Mouse (Mus musculus): ENCODE measurements around the gene Banp. TPM values are rescaled to one million over a fixed set of nuclear protein-coding genes. Genes with fewer than 3 reads are reported as not detected.

Banp gene
- polyA plus RNA-seq, 1 experiment from 2014 or later: 53.4 TPM

DNA sequence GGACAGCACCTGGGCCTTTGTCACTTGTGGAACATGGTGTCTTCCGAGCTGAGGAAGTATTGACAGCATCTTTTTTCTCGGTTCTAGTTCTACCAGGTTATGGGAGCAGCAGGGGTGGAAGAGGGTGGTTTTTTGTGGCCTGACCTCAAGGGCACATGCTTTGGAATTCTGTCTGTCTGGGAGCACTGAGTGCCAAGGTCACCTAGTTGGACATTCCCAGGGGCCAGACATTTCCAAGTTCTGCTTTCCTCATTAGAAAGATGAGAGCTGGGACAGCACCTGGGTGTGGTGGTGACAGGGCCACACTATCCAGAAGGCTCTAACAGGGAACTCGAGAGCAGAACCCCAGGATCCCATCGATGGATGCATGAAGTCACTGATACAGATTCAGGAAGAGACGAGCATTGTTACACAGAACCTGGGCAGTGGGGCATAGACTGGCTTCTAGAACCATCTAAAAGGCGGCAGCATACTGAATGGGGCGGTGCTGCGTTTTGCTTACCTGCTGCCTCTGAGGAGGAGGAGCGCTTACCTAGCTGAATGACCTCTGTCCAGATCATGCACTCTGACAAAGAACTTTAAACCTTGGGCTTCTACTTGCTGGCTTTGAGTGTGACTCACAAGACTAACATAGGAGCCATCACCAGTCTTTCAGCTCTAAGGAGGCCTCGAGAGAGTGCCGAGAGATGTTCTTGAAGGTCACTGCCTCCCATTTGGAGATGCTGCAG lies 31.4 kb downstream of the Banp start:
- no peak overlapping the region for H3K27ac ChIP-seq (ENCODE audit: low read depth, low read length)
- WGBS: 92% methylated on average over 11 of the region's 11 CpGs
- H3K36me3 ChIP-seq (ENCODE audit: control insufficient read depth, insufficient read depth, low read length): peaks cover 8% of the 10 kb centered on the region; the same call in 1 of the 2 replicates
- no peak for DNase-seq (ENCODE audit: low spot score, missing footprints)
- H3K9ac ChIP-seq (ENCODE audit: low read length): no peak overlapping the region
- H3K4me1 ChIP-seq (ENCODE audit: control insufficient read depth, insufficient read depth, low read length): no peaks in the 10 kb centered on the region
- ATAC-seq (ENCODE audit: low FRiP score): no peak
- no peak overlapping the region for H3K4me3 ChIP-seq (ENCODE audit: low read depth, low read length)
- H3K4me2 ChIP-seq: no peak overlapping the region
- no peaks in the 10 kb centered on the region for H3K27me3 ChIP-seq (ENCODE audit: control insufficient read depth, insufficient read depth, low read length)
- H3K9me3 ChIP-seq (ENCODE audit: control insufficient read depth, low read length): no peaks in the 10 kb centered on the region

- DNase-seq (ENCODE audit: low spot score, missing footprints) (no peak), ATAC-seq (ENCODE audit: low FRiP score) (no peak)
- no peak overlapping the region for H3K9ac ChIP-seq (ENCODE audit: low read length)
- H3K4me1 ChIP-seq (ENCODE audit: control insufficient read depth, insufficient read depth, low read length): no peaks in the 10 kb centered on the region
- H3K27me3 ChIP-seq (ENCODE audit: control insufficient read depth, insufficient read depth, low read length): no peaks in the 10 kb centered on the region
- WGBS: 93% methylated on average over 7 of the region's 7 CpGs
- H3K4me3 ChIP-seq (ENCODE audit: low read depth, low read length): no peak overlapping the region
- H3K36me3 ChIP-seq (ENCODE audit: control insufficient read depth, insufficient read depth, low read length): peaks cover 5% of the 10 kb centered on the region; the same call in 1 of the 2 replicates
- H3K27ac ChIP-seq (ENCODE audit: low read depth, low read length): no peak overlapping the region
- H3K4me2 ChIP-seq: no peak overlapping the region
- H3K9me3 ChIP-seq (ENCODE audit: control insufficient read depth, low read length): no peaks in the 10 kb centered on the region
These were observed 32.0 kb downstream of the Banp start for GRCm38 (mm10) chr8:121981520-121981895.

DNA sequence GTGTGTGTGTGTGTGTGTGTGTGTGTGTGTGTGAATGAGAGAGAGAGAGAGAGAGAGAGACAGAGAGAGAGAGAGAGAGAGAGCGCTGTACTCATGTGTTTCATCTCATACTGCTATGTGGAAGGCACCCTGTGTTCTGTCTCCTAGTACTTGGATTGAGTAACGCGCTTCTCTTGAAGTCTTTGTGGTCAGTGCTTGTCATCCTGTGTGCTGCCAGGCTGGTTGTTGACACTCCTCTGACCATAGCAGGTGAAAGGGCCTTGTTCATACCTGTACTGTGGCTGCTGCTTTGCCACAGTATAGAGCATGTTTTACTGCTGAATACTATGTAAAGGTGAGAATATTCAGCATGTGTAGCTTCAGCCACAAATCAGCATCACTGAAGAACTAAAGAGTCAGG lies 36.1 kb downstream of the Banp start:
- Histone ChIP-seq H3K9ac (ENCODE audit: low read length) (no peak overlapping the region), H3K4me1 (ENCODE audit: control insufficient read depth, insufficient read depth, low read length) (no peaks in the 10 kb centered on the region), H3K4me3 (ENCODE audit: low read depth, low read length) (no peak overlapping the region), H3K27me3 (ENCODE audit: control insufficient read depth, insufficient read depth, low read length) (no peaks in the 10 kb centered on the region), H3K9me3 (ENCODE audit: control insufficient read depth, low read length) (no peaks in the 10 kb centered on the region), H3K36me3 (ENCODE audit: control insufficient read depth, insufficient read depth, low read length) (peaks cover 2% of the 10 kb centered on the region; the same call in 1 of the 2 replicates), H3K4me2 (no peak overlapping the region), H3K27ac (ENCODE audit: low read depth, low read length) (no peak overlapping the region)
- ATAC-seq (ENCODE audit: low FRiP score) (no peak), DNase-seq (ENCODE audit: low spot score, missing footprints) (no peak)
- WGBS: 100% methylated on average over 3 of the region's 3 CpGs

DNA sequence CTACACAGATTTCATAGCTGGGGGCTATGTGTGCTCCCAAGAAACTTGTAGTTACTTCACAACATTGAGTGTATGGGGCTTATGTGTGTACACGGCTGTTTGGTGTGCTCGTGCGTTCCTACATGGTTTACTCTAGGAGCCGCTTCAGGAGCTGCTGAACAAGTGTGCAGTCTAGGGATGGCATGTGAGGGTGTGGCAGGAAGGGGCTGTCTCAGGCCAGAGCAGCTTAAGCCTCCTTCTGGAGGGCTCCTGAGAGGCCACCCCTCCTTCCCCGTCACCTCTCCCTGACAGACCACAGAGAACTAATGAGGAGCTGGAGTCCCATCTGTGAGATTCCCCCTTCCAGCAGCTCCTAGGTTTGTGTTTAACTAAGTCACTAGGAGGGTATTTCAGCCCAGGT lies 38.3 kb downstream of the Banp start:
- Histone ChIP-seq H3K4me3 (ENCODE audit: low read depth, low read length) (no peak overlapping the region), H3K9me3 (ENCODE audit: control insufficient read depth, low read length) (no peaks in the 10 kb centered on the region), H3K27ac (ENCODE audit: low read depth, low read length) (no peak overlapping the region), H3K27me3 (ENCODE audit: control insufficient read depth, insufficient read depth, low read length) (no peaks in the 10 kb centered on the region), H3K4me2 (no peak overlapping the region), H3K4me1 (ENCODE audit: control insufficient read depth, insufficient read depth, low read length) (no peaks in the 10 kb centered on the region), H3K9ac (ENCODE audit: low read length) (no peak overlapping the region), H3K36me3 (ENCODE audit: control insufficient read depth, insufficient read depth, low read length) (0 out of 2 replicates have a peak, but pooled peaks cover 6% of the 10 kb centered on the region)
- 84% methylated on average over 5 of the region's 5 CpGs for WGBS
- ATAC-seq (ENCODE audit: low FRiP score) (no peak), DNase-seq (ENCODE audit: low spot score, missing footprints) (no peak)

GRCm38 (mm10) chr8:121990506-121991255 lies 41.1 kb downstream of the Banp start:
- Histone ChIP-seq H3K9ac (ENCODE audit: low read length) (no peak overlapping the region), H3K36me3 (ENCODE audit: control insufficient read depth, insufficient read depth, low read length) (peaks cover 11% of the 10 kb centered on the region; the same call in 1 of the 2 replicates), H3K4me3 (ENCODE audit: low read depth, low read length) (no peak overlapping the region), H3K27ac (ENCODE audit: low read depth, low read length) (no peak overlapping the region), H3K9me3 (ENCODE audit: control insufficient read depth, low read length) (no peaks in the 10 kb centered on the region), H3K4me1 (ENCODE audit: control insufficient read depth, insufficient read depth, low read length) (no peaks in the 10 kb centered on the region), H3K4me2 (no peak overlapping the region), H3K27me3 (ENCODE audit: control insufficient read depth, insufficient read depth, low read length) (no peaks in the 10 kb centered on the region)
- 91% methylated on average over 9 of the region's 9 CpGs for WGBS
- ATAC-seq (ENCODE audit: low FRiP score) (no peak), DNase-seq (ENCODE audit: low spot score, missing footprints) (no peak)

DNA sequence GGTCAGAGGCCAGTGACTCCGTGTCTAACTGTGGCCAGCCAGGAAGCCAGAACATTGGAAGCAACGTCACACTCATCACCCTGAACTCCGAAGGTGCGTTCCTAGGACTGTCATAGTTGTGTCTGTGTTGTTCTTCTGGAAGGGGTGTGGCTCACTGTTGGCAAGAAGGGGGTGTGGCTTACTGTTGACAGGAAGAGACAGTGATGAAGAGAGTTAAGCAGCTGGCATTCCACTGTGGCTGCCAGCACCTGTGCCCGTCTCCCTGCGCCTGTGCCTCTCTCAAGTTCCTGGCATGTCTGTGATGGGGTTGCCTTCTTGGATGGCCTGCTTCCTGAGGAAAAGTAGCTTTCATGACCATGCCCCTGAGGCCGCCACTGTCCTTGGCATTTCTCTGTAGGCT lies 42.1 kb downstream of the Banp start:
- peaks cover 11% of the 10 kb centered on the region; the same call in 1 of the 2 replicates for H3K36me3 ChIP-seq (ENCODE audit: control insufficient read depth, insufficient read depth, low read length)
- no peak for ATAC-seq (ENCODE audit: low FRiP score)

DNA sequence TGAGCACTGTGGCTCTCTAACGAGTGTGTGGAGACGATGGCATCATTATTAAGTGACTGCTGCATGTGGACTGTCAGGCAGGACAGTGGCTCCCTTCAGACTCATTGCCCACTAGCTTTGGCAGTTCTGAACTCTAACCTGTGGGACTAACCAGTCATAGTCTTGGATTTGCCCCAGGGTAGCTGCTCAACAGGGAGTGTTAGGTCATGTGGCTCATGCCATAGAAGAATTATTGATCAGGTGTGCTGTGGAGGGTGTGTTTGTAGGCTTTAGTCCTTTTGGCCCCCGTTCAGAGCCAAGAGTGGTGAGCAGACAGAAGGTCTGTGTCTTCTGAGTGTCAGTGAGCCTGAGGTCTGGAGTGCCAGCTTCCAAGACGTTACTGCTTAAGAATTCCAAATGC lies 43.4 kb downstream of the Banp start:
- Histone ChIP-seq H3K27me3 (ENCODE audit: control insufficient read depth, insufficient read depth, low read length) (no peaks in the 10 kb centered on the region), H3K36me3 (ENCODE audit: control insufficient read depth, insufficient read depth, low read length) (peaks cover 11% of the 10 kb centered on the region), H3K27ac (ENCODE audit: low read depth, low read length) (no peak overlapping the region), H3K4me2 (no peak overlapping the region), H3K9ac (ENCODE audit: low read length) (no peak overlapping the region), H3K9me3 (ENCODE audit: control insufficient read depth, low read length) (no peaks in the 10 kb centered on the region), H3K4me1 (ENCODE audit: control insufficient read depth, insufficient read depth, low read length) (no peaks in the 10 kb centered on the region), H3K4me3 (ENCODE audit: low read depth, low read length) (no peak overlapping the region)
- ATAC-seq (ENCODE audit: low FRiP score) (no peak), DNase-seq (ENCODE audit: low spot score, missing footprints) (no peak)
- WGBS: 90% methylated on average over 4 of the region's 4 CpGs

More for the DNA sequence above, 42.1 kb downstream of the Banp start:
- 94% methylated on average over 7 of the region's 7 CpGs for WGBS
- H3K9ac ChIP-seq (ENCODE audit: low read length): no peak overlapping the region
- H3K27me3 ChIP-seq (ENCODE audit: control insufficient read depth, insufficient read depth, low read length): no peaks in the 10 kb centered on the region
- DNase-seq (ENCODE audit: low spot score, missing footprints): no peak
- H3K9me3 ChIP-seq (ENCODE audit: control insufficient read depth, low read length): no peaks in the 10 kb centered on the region
- H3K27ac ChIP-seq (ENCODE audit: low read depth, low read length): no peak overlapping the region
- no peak overlapping the region for H3K4me2 ChIP-seq
- no peaks in the 10 kb centered on the region for H3K4me1 ChIP-seq (ENCODE audit: control insufficient read depth, insufficient read depth, low read length)
- H3K4me3 ChIP-seq (ENCODE audit: low read depth, low read length): no peak overlapping the region

DNA sequence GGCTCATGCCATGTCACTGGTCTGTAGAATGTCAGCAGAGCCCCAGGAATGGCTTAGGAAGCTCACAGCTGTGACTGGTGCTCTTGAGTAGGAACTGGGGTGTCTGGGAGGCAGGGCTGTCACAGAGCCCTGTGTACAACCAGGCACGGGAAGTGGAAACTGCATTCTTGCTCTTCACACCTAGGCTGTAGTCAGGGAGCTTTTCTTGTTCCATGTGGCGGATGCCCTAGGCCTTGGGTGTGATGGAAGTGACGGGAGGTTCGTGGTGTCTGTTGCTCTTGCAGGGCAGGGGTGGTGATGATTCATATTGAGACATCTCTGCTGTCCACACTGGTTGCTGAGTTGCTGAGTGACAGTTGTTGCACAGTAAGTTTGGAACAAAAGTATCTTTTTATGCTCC lies 45.6 kb downstream of the Banp start:
- no peaks in the 10 kb centered on the region for H3K9me3 ChIP-seq (ENCODE audit: control insufficient read depth, low read length)
- no peak overlapping the region for H3K4me2 ChIP-seq
- H3K27me3 ChIP-seq (ENCODE audit: control insufficient read depth, insufficient read depth, low read length): no peaks in the 10 kb centered on the region
- H3K4me3 ChIP-seq (ENCODE audit: low read depth, low read length): no peak overlapping the region
- DNase-seq (ENCODE audit: low spot score, missing footprints) (no peak), ATAC-seq (ENCODE audit: low FRiP score) (no peak)
- no peak overlapping the region for H3K27ac ChIP-seq (ENCODE audit: low read depth, low read length)
- H3K9ac ChIP-seq (ENCODE audit: low read length): no peak overlapping the region
- peaks cover 18% of the 10 kb centered on the region for H3K36me3 ChIP-seq (ENCODE audit: control insufficient read depth, insufficient read depth, low read length)
- 80% methylated on average over 4 of the region's 4 CpGs for WGBS
- no peaks in the 10 kb centered on the region for H3K4me1 ChIP-seq (ENCODE audit: control insufficient read depth, insufficient read depth, low read length)

DNA sequence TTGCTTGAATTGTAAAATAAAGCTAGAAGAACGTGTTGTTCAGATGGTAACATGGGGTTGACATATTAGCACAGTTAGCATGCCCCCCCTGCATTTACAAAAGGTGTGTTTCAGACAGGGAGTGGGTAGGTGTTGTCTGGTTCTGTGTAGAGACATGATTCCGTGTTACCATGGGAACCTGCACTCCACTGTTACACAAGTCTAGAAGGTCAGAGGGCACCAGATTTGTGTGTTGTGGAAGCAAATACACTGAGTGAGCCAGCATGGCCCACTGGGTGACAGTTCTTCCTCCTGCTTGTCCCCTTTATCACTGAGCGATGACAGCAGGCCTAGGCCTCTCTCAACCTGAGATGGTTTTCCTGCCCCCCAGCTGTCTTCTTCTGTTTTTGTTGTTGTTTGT lies 46.3 kb downstream of the Banp start:
- DNase-seq (ENCODE audit: low spot score, missing footprints): no peak
- no peak overlapping the region for H3K4me2 ChIP-seq

More for the DNA sequence above, 46.3 kb downstream of the Banp start:
- WGBS: 91% methylated on average over 3 of the region's 3 CpGs
- no peak overlapping the region for H3K4me3 ChIP-seq (ENCODE audit: low read depth, low read length)
- no peak overlapping the region for H3K9ac ChIP-seq (ENCODE audit: low read length)
- H3K4me1 ChIP-seq (ENCODE audit: control insufficient read depth, insufficient read depth, low read length): no peaks in the 10 kb centered on the region
- ATAC-seq (ENCODE audit: low FRiP score): no peak
- no peak overlapping the region for H3K27ac ChIP-seq (ENCODE audit: low read depth, low read length)
- H3K9me3 ChIP-seq (ENCODE audit: control insufficient read depth, low read length): no peaks in the 10 kb centered on the region
- H3K27me3 ChIP-seq (ENCODE audit: control insufficient read depth, insufficient read depth, low read length): no peaks in the 10 kb centered on the region
- H3K36me3 ChIP-seq (ENCODE audit: control insufficient read depth, insufficient read depth, low read length): peaks cover 20% of the 10 kb centered on the region
